Mouse (Mus musculus) neural tube, embryonic 13.5 days (tissue): ENCODE results near the gene Tor4a. TPM values are rescaled to one million over a fixed set of nuclear protein-coding genes. Genes with fewer than 3 reads are reported as not detected.
A peak's percentile ranks its signal among the peaks of the same experiment; 100 is the strongest.

Source experiments
- ATAC-seq: fragments of 200-750 bp; cut with Nextera tagmentation; 2 replicates; pipeline ENCODE4 v1.8.0; 2017; ENCODE audit warnings: low read depth, mild to moderate bottlenecking, moderate TSS enrichment, moderate library complexity
- H3K27ac ChIP-seq: fragments of 300-500 bp; sonication (generic); replicated peaks from 2 replicates; pipeline ENCODE4 v1.5.1; 2015; ENCODE audit warnings: moderate library complexity, mild to moderate bottlenecking, inconsistent platforms
- H3K27me3 ChIP-seq: fragments of 300-500 bp; sonication (generic); 2 replicates; pipeline ENCODE4 v1.6.1; 2015; ENCODE audit warnings: mild to moderate bottlenecking, inconsistent platforms
- H3K36me3 ChIP-seq: fragments of 300-500 bp; sonication (generic); 2 replicates; pipeline ENCODE4 v1.6.1; 2015; ENCODE audit warnings: mild to moderate bottlenecking, inconsistent platforms
- H3K4me1 ChIP-seq: fragments of 300-500 bp; sonication (generic); replicated peaks from 2 replicates; pipeline ENCODE4 v1.6.1; 2015; ENCODE audit warnings: inconsistent platforms
- H3K4me2 ChIP-seq: fragments of 300-500 bp; sonication (generic); 2 replicates; pipeline ENCODE4 v1.6.1; 2015; ENCODE audit warnings: inconsistent platforms, mild to moderate bottlenecking, moderate library complexity
- H3K4me3 ChIP-seq: fragments of 300-500 bp; sonication (generic); 2 replicates; pipeline ENCODE4 v1.5.1; 2015; ENCODE audit warnings: mild to moderate bottlenecking, inconsistent platforms
- H3K9ac ChIP-seq: fragments of 300-500 bp; sonication (generic); 2 replicates; pipeline ENCODE4 v1.6.1; 2015; ENCODE audit warnings: moderate library complexity, mild to moderate bottlenecking, inconsistent platforms
- H3K9me3 ChIP-seq: fragments of 300-500 bp; sonication (generic); 2 replicates; pipeline ENCODE4 v1.6.1; 2016; ENCODE audit warnings: inconsistent platforms
- WGBS: fragments of 180-500 bp; shearing (Covaris S2); methylation state at CpG from one replicate; pipeline ENCODE4 v1.1.7; 2015; 5-methylcytosine and 5-hydroxymethylcytosine counted together
- polyA plus RNA-seq: library from polyadenylated mRNA; unstranded; fragments of >200 nt; fragmentation: Nextera tagmentation; extraction: Ambion mirVana; gene quantifications from 2 replicates; pipeline ENCODE4 v1.2.1, GENCODE M21; 2015

Gene Tor4a
- 1.2 and 1.4 TPM in 2 replicates for polyA plus RNA-seq

DNA sequence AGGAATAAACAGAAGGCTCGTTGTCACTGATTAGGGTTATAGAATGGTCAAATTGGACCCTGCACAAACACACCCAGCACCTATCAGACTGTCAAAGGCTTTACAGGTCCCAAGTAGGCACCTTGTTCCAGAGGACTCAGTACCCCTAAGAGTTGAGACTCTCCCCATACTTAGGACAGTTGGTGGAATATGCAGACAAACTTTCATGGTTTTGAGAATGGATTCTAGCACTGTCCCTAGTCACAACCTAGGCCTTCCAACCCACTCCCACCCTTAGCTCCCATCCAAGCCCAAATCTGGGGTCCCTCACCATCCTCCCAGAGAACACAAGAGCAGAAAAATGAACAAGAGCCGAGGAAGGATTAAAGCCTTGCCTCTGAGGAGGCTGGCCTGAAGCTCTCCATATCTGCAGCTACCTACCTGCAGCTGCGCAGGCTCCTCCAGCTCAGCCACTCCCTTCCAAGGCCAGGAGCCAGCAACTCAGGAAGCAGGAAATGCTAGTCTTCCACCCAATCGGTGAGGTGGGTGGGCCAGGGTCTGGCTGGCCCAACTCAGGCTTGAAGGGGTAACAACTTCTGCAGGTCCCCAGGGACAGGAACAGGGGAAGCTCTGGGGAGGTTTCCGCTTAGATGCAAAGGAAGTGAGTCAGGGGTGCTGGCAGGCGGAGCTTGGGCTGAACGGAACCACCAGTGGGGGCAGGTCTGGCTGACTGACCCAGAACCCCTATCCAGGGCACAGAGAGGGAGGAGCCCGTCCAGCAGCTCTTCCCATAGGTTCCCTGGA lies at the start of gene Tor4a:
Gene Tor4a, minus strand, starts transcription at position 715 of the 783 bp plus-strand sequence.
- Histone ChIP-seq H3K9me3 (no peaks in the 10 kb centered on the region), H3K4me2 (peak within 1 kb of the TSS; percentile 37), H3K4me3 (peak within 1 kb of the TSS; percentile 9; the same call in 1 of the 2 replicates), H3K36me3 (peaks cover 35% of the 10 kb centered on the region), H3K9ac (no peak within 1 kb of the TSS), H3K27ac (no peak within 1 kb of the TSS), H3K27me3 (peaks cover 42% of the 10 kb centered on the region), H3K4me1 (peaks cover 14% of the 10 kb centered on the region; the same call in 1 of the 2 replicates)
- ATAC-seq = no peak
- 17% methylated on average over 8 of the region's 8 CpGs for WGBS

DNA sequence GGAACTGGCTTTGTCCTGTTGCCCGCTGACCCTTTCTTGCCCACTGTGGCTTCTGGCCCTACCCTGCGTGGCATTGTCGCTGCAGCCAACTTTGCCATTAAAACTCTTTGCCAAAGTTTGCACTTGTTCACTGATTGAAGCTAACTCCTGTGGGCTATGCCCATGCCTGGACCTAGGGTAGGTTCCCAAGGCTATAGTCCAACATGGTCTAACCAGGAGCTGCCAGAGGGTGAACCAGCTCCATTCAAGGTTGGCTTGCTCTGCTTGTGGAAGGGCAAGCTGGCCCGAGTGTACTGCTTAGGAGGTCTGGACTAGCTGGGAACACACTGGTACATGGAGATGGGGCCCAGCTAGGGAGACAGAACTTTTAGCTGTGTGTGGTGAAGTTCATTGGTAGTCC lies 47.5 kb upstream of the Tor4a start:
- Histone ChIP-seq H3K9me3 (no peaks in the 10 kb centered on the region), H3K36me3 (peaks cover 49% of the 10 kb centered on the region), H3K9ac (no peak overlapping the region), H3K27ac (no peak overlapping the region), H3K27me3 (peaks cover 11% of the 10 kb centered on the region; the same call in 1 of the 2 replicates), H3K4me3 (no peak overlapping the region), H3K4me2 (no peak overlapping the region), H3K4me1 (peaks cover 33% of the 10 kb centered on the region)
- WGBS = 90% methylated on average over 4 of the region's 4 CpGs
- ATAC-seq = no peak

DNA sequence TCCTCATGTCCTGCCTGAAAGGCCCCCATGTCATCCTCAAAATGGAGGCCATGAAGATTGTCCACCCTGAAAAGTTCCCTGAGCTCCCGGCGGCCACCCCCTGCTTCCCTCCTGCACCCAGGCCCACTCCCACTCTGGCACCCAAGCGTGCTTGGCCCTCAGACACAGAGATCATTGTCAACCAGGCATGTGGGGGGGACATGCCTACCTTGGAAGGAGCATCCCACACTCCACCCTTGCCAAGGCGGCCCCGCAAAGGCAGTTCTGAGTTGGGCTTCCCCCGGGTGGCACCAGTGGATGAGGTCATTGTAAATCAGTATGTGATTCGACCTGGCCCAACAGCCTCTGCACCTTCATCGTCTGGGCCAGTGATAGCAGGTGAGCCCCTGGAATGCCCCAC lies 46.7 kb upstream of the Tor4a start:
- Histone ChIP-seq H3K4me1 (peaks cover 33% of the 10 kb centered on the region), H3K4me2 (peak overlapping the region; percentile 85), H3K36me3 (peaks cover 41% of the 10 kb centered on the region), H3K27ac (no peak overlapping the region), H3K27me3 (peaks cover 11% of the 10 kb centered on the region; the same call in 1 of the 2 replicates), H3K9ac (peak overlapping the region; percentile 87), H3K9me3 (no peaks in the 10 kb centered on the region), H3K4me3 (peak overlapping the region; percentile 67)
- no peak for ATAC-seq
- WGBS = 77% methylated on average over 8 of the region's 8 CpGs

DNA sequence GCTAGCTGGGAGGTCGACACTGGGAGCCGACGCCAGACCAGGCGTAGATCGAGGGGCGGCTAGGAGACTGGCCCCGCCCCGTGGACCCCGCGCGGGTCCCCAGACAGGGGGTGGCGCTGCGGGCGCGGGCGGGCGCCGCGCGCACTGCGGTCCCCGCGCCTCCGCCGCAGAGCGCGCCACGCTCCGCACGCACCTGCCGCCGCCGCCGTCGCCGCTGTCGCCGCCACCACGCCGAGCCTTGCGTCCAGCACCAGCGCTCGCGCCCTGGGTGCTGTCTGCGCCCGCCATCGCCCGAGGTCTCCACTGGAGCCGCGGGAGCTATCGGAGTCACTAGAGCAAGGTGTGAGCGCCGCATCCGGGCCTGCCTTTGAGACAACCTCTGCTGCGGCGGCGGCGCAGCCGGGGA lies 45.4 kb upstream of the Tor4a start, which contains the start of the genes Rnf208 and Cysrt1:
Gene Rnf208, plus strand, starts transcription at position 155 of the 406 bp plus-strand sequence.
Gene Cysrt1, minus strand, starts transcription at position 352 of the 406 bp plus-strand sequence.
- Histone ChIP-seq H3K9ac (peak within 1 kb of the TSS; percentile 87), H3K27ac (peak within 1 kb of the TSS; percentile 69), H3K4me1 (peaks cover 33% of the 10 kb centered on the region), H3K4me3 (peak within 1 kb of the TSS; percentile 67), H3K36me3 (peaks cover 30% of the 10 kb centered on the region), H3K27me3 (peaks cover 11% of the 10 kb centered on the region), H3K9me3 (no peaks in the 10 kb centered on the region), H3K4me2 (peak within 1 kb of the TSS; percentile 85)
- WGBS = 0% methylated on average over 55 of the region's 59 CpGs
- peak; percentile 47 for ATAC-seq

DNA sequence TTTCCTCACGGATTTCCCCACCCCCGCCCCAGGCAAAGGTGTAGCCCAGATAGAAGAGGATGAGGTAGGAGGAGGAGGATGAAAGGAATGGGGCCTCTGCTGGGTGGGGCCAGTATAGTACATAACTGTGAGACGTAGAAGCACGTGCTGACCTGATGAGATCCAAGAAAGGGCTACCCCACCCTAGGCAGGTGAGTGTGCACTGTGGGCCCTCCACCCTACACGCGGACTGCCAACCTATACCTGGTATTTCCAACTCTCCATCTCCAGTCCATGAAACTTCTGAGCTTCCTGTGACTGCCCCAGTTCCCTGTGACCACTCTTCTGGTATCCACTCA lies 44.7 kb upstream of the Tor4a start:
- H3K27ac ChIP-seq = peak overlapping the region; percentile 69
- H3K9me3 ChIP-seq = no peaks in the 10 kb centered on the region
- H3K9ac ChIP-seq = peak overlapping the region; percentile 87
- H3K27me3 ChIP-seq = peaks cover 11% of the 10 kb centered on the region
- peak; percentile 45 for ATAC-seq
- H3K36me3 ChIP-seq = peaks cover 23% of the 10 kb centered on the region
- WGBS = 22% methylated on average over 6 of the region's 6 CpGs
- peak overlapping the region; percentile 85 for H3K4me2 ChIP-seq
- H3K4me1 ChIP-seq = peaks cover 33% of the 10 kb centered on the region
- peak overlapping the region; percentile 67 for H3K4me3 ChIP-seq

DNA sequence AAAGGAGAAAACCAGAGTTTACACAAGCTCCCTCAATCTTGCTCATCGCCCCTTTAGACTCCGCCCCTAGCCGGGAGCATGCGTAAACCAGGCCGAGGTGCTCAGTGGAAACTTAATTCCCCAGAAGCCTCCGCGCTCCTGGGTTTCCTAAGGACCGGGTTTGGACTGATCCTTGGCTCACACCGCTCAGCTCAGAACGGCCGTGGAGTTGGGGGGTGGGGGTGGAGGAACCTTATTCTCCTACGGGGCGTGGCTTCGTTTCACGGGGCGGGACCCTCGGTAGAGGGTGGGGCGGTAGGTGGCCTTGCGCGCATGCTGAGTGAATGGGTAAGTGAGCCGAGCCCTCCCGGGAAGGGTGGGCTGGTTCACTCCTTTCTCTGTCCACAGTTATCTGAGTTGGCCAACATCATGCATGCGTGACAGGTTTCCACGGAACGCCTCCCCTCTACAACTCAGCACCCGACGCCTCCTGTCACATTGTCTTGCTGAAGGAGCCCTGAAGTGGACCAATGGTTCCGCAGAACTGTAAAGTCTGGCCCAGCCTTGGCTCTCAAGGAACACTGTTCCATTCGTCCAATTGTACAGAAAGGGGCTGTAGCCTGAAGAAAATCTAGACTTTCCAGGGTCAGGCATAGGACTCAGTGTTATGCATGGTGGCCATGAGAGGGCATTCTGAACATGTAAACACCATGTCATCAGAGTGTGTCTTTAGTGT lies 44.2 kb upstream of the Tor4a start:
- ATAC-seq = peak; percentile 80
- 1% methylated on average over 29 of the region's 29 CpGs for WGBS
- Histone ChIP-seq H3K4me1 (peaks cover 33% of the 10 kb centered on the region), H3K27ac (peak overlapping the region; percentile 69), H3K36me3 (peaks cover 18% of the 10 kb centered on the region), H3K9ac (peak overlapping the region; percentile 87), H3K4me3 (peak overlapping the region; percentile 67), H3K4me2 (peak overlapping the region; percentile 85), H3K9me3 (no peaks in the 10 kb centered on the region), H3K27me3 (peaks cover 11% of the 10 kb centered on the region)

DNA sequence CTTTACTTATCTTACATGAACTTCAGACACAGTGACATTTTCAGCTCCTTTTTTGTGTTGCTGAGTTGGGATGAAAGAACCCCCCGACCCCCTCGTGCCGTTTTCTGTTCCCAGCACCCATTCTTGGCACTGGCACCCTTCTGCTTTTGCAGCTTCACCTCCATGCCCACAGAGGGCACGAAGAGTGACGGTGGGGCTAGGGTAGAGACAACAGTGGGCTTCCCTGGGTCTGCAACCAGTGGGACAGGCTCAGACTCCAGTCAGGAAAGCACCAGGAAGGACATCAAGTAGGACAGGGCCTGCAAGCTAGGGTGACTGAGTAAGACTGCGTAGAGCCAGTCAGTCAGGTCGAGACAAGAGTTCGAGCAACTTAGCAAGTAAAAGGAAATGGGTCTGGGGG lies 43.6 kb upstream of the Tor4a start:
- Histone ChIP-seq H3K9ac (peak overlapping the region; percentile 87), H3K9me3 (no peaks in the 10 kb centered on the region), H3K27ac (peak overlapping the region; percentile 69), H3K36me3 (peaks cover 12% of the 10 kb centered on the region; the same call in 1 of the 2 replicates), H3K4me1 (peaks cover 33% of the 10 kb centered on the region), H3K4me3 (peak overlapping the region; percentile 67), H3K27me3 (peaks cover 11% of the 10 kb centered on the region), H3K4me2 (peak overlapping the region; percentile 85)
- 53% methylated on average over 8 of the region's 8 CpGs for WGBS
- ATAC-seq = peak; percentile 2; the same call in 1 of the 2 replicates

DNA sequence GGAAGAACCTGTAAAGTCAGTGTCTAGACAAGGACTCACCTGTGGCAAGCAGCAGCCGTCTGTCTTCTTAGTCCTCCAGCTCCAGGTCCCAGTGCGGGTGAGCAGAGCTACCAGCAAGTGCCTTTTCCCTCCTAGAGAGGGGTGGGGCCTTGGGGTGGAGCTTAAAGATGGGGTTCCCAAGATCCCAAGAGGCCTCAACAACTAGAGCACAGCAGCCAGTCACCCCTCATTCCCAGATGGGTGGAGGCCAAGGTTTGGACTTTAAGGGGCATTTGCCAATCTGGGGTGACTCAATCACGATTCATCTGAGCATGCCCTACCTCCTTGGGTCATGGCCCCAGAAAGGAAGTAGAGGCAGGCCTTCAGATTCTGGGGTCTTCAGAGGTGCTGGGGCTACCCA lies 43.1 kb upstream of the Tor4a start:
- Histone ChIP-seq H3K4me1 (peaks cover 33% of the 10 kb centered on the region), H3K36me3 (0 out of 2 replicates have a peak, but pooled peaks cover 7% of the 10 kb centered on the region), H3K27me3 (peaks cover 11% of the 10 kb centered on the region), H3K4me2 (no peak overlapping the region), H3K9ac (no peak overlapping the region), H3K4me3 (no peak overlapping the region), H3K9me3 (no peaks in the 10 kb centered on the region), H3K27ac (no peak overlapping the region)
- WGBS = 88% methylated on average over 3 of the region's 3 CpGs
- no peak for ATAC-seq

DNA sequence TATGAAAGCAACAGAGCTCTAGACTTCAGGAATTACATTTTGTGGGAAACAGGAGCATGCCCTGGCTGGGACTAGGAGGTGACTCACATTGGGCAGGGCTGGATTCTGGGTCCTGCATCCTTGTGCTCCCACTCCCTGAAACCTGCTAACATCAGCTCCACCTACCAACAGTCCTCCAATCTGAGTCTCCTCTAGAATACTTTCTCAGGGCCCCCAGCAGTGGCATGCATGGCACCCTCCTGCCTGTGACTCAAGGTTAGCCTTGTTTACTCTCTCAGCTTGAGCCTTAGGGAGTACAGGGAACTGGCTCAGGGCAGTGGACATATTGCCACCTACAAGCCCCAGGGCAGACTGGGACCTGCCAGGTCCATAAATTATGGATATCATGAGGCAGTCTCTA lies 41.4 kb upstream of the Tor4a start:
- Histone ChIP-seq H3K9me3 (no peaks in the 10 kb centered on the region), H3K27me3 (peaks cover 10% of the 10 kb centered on the region), H3K36me3 (no peaks in the 10 kb centered on the region), H3K4me2 (no peak overlapping the region), H3K9ac (no peak overlapping the region), H3K27ac (no peak overlapping the region), H3K4me3 (no peak overlapping the region), H3K4me1 (peaks cover 27% of the 10 kb centered on the region)
- no peak for ATAC-seq

DNA sequence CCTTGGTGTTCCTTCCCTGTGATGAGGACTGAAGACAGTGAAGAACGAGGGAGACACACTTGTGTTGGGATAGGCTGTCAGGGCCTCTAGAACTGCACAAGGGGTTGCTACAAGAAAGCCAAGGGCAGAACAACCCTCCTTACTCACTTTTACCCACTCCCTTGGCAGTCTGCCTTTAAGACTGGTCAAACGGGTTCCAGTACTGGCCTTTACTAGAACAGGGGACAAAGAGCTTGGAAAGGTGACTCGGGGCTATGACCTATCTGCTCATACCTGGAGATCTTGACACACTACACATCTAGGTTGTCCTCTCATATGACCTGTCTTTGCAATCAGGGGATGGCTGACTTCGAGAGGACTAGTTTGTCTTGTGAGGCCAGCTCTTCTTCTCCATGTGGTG lies 40.8 kb upstream of the Tor4a start:
- H3K4me1 ChIP-seq = peaks cover 22% of the 10 kb centered on the region
- H3K36me3 ChIP-seq = no peaks in the 10 kb centered on the region
- no peak overlapping the region for H3K27ac ChIP-seq
- H3K4me3 ChIP-seq = no peak overlapping the region
- H3K4me2 ChIP-seq = no peak overlapping the region
- H3K9ac ChIP-seq = no peak overlapping the region
- WGBS = 68% methylated on average over 4 of the region's 4 CpGs
- ATAC-seq = no peak
- peaks cover 6% of the 10 kb centered on the region for H3K27me3 ChIP-seq
- H3K9me3 ChIP-seq = no peaks in the 10 kb centered on the region

DNA sequence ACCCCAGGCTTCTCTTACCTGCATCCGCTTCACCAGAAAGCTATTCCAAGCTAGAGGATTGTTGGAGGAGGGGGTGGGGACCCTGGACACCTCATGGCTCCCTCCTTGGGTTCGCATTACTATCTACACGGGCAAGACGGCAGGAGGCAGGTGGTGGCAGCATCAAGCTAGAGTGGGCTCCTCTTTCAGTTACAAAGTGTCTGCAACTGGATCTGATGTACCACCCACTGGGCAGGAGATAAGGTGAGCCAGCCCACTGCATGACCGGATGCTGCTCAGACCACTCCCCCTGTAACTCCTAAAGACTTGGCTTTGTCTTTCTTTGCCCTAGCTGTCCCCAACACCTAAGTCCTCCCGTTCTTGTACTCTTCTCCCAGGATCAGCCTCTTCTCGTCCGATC lies 39.9 kb upstream of the Tor4a start, which contains the start of gene Rnf224:
Gene Rnf224, minus strand, starts transcription at position 174 of the 400 bp plus-strand sequence.
- H3K4me2 ChIP-seq = no peak within 1 kb of the TSS
- H3K27ac ChIP-seq = no peak within 1 kb of the TSS
- H3K4me1 ChIP-seq = peaks cover 13% of the 10 kb centered on the region
- no peaks in the 10 kb centered on the region for H3K36me3 ChIP-seq
- WGBS = 37% methylated on average over 8 of the region's 8 CpGs
- peaks cover 6% of the 10 kb centered on the region for H3K27me3 ChIP-seq
- no peaks in the 10 kb centered on the region for H3K9me3 ChIP-seq
- ATAC-seq = no peak
- H3K4me3 ChIP-seq = no peak within 1 kb of the TSS
- H3K9ac ChIP-seq = no peak within 1 kb of the TSS
